Mouse (Mus musculus) brain, adult 2 months (tissue): ENCODE measurements around the gene Tmf1.

ENCODE experiments used
- DNase-seq: peaks from one replicate; pipeline ENCODE4 v3.0.0; 2011; ENCODE audit warnings: low read depth, low spot score

Tmf1 gene

GRCm38 (mm10) chr6:97112177-97112576 lies 66.7 kb downstream of the Tmf1 start:
- peak; percentile 60 for DNase-seq

GRCm38 (mm10) chr6:97106777-97107176 lies 72.1 kb downstream of the Tmf1 start:
- DNase-seq, result peak; percentile 80

GRCm38 (mm10) chr6:97106106-97106505 lies 72.8 kb downstream of the Tmf1 start:
- DNase-seq, result no peak

- DNase-seq, result peak; percentile 49
Observed at GRCm38 (mm10) chr6:97104264-97104852, 74.6 kb downstream of the Tmf1 start.
